Mouse (Mus musculus) liver, postnatal 0 days (tissue): Measurements from ENCODE around the gene Fam243.

Source experiments
- CTCF ChIP-seq: sonication (generic); IDR thresholded peaks from 2 replicates; pipeline ENCODE4 v1.5.1; 2016; ENCODE audit warnings: antibody characterized with exemption, low read depth
- EP300 ChIP-seq: IDR thresholded peaks from 2 replicates; pipeline ENCODE4 v1.6.1; 2016; ENCODE audit warnings: antibody characterized with exemption, low read depth, mild to moderate bottlenecking

DNA sequence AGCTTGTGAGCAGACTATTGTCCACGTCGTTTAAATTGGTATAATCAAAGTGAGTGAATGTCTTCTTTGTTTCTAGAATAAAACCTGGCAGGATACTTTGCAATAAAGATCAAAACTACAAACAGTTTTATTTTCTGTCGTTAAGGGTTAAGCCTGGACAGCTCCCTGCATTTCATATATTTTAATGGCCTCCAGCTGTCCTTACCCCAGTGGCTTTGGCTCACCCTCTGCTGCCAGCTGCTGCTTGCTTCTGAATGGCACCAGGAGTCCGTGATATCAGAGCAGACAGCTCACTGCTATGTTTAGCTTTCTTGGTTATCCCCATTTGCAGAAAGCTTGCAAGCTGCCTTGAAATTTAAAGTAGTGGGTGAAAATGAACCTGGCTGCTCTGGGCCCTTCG lies 19.3 kb downstream of the Fam243 start:
- TF ChIP-seq CTCF = no peak
- TF ChIP-seq EP300 = no peak
